Mouse (Mus musculus) megakaryocyte, embryonic 14.5 days (primary cell): ENCODE measurements around the gene Slc20a1. TPM values are rescaled to one million over a fixed set of nuclear protein-coding genes. Genes with fewer than 3 reads are reported as not detected.

ENCODE experiments used
- H3K27me3 ChIP-seq: replicated peaks from 2 replicates; pipeline ENCODE3; 2012; ENCODE audit warnings: inconsistent platforms
- H3K36me3 ChIP-seq: replicated peaks from 2 replicates; pipeline ENCODE3; 2012; ENCODE audit warnings: low read length, inconsistent platforms, mixed read lengths
- H3K4me1 ChIP-seq: 2 replicates; pipeline ENCODE4 v1.6.1; 2012; ENCODE audit warnings: inconsistent platforms
- H3K4me3 ChIP-seq: replicated peaks from 2 replicates; pipeline ENCODE3; 2012; ENCODE audit warnings: moderate library complexity, mild to moderate bottlenecking, inconsistent platforms
- H3K9me3 ChIP-seq: 2 replicates; pipeline ENCODE4 v1.6.1; 2012; ENCODE audit warnings: inconsistent platforms
- FLI1 ChIP-seq: IDR thresholded peaks from 2 replicates; pipeline ENCODE4 v1.6.1; 2012; ENCODE audit warnings: low read length, inconsistent platforms, mixed read lengths
- GATA1 ChIP-seq: IDR thresholded peaks from 3 replicates; pipeline ENCODE4 v1.6.1; 2012; ENCODE audit warnings: mixed read lengths, low read length, inconsistent platforms, borderline replicate concordance
- polyA plus RNA-seq: library from polyadenylated mRNA; stranded (reverse); fragments of >175 nt; gene quantifications from 2 replicates; pipeline ENCODE4 v1.2.3, GENCODE M21; 2012; ENCODE audit warnings: low replicate concordance; ENCODE audit not compliant: insufficient read depth

Gene Slc20a1
- polyA plus RNA-seq, 1 experiment: 76.5 TPM

DNA sequence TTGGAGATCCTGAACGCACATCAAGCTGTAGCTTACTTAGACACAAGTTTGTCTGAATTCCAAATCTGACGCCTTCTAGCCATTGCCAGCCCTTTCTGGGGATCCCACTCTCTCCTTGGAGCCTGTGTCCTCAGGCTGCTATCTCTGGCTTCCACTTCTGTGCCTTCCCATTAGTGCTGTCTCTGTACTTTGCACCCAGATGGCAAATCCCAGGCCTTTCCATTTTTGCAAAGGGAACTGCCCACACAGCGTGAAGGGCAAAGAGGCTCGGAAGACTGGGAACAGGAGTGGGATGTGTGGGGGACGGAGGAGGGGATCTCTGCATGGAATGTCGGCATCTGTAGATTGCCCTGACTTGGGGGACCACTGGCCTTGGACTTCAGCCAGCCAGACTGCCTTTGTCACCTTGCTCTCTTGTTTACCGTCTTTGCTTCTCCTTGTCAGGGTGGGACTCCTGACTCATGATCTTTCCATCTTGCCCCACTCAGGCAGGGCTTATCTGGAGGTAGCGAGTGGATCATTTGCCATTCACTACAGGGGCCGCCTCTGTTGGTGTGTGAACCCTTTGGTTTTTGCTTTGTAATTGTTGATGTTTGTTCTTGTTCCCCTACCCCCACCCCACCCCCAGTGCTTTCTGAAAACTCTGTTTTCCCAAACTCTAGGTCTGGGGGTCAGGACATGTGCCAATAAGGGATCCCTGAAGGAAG is 42.3 kb downstream of the Slc20a1 start:
- no peaks in the 10 kb centered on the region for H3K27me3 ChIP-seq
- no peak overlapping the region for H3K4me3 ChIP-seq
- peaks cover 20% of the 10 kb centered on the region for H3K4me1 ChIP-seq
- TF ChIP-seq GATA1: no peak
- TF ChIP-seq FLI1: no peak
- peaks cover 5% of the 10 kb centered on the region for H3K9me3 ChIP-seq
- no peaks in the 10 kb centered on the region for H3K36me3 ChIP-seq

DNA sequence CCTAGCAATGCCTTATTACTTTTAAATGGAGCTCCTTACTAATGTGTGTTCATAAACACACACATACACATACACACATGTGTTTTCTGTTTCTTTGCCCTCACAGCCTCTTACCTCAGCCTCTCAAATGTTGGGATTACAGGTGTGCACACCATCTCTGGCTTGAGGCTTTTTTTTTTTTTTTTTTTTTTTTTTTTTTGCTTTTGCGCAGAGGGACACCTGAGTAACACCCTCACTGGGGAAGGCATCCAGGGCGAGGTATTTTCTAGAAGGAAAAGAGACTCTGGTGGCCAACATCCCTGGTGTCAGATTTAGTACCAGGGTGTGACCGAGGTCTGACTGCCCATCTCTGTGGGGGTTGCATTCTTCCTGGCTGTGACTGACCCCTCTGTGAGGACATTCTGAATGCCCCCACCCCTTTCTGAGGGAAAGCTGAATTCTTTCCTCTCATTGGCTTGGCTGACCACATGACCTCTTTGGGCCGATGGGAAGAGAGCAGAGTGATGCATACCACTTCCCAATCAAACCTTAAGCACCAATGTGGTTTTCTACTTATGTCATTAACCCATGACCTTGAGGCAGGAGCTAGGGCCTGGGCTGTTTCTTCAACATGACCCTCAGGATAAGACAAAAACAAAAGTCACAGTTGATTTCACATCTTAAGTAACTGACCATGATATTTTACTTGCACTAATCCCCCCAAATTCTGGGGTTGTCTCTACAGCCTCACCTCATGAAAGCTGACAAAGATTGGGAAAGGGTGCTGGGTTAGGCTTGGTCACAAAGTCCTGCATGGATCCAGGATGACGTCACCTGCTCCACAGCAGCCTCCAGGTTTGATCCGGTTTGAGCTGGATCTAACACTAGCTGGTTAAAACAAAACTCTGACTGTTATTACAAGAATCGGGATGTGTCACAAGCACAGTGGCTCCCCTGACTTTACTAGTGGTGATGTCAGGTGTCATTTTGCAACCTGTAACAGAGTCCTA is 43.6 kb downstream of the Slc20a1 start:
- no peaks in the 10 kb centered on the region for H3K36me3 ChIP-seq
- no peaks in the 10 kb centered on the region for H3K27me3 ChIP-seq
- H3K4me3 ChIP-seq: no peak overlapping the region
- TF ChIP-seq GATA1 (no peak), FLI1 (no peak)
- H3K9me3 ChIP-seq: peaks cover 5% of the 10 kb centered on the region
- peaks cover 20% of the 10 kb centered on the region for H3K4me1 ChIP-seq

DNA sequence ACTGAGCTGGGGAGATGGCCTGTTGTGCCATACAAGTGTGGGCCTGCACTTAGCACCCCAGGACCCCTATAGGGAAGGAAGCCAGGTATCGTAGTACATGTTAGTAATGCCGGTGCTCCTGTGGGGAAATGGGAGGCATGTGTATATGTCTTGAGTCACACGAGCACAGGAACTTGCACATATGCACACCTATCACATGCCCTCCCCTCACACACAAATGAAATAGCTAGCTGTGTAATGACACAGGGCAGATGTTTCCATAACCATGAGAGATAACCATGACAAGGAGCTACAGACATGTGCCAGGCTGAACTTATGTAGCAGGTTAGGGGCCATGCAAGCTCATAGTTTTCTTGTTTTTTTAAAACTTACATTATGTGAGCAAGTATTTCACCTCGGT is 44.4 kb downstream of the Slc20a1 start:
- H3K36me3 ChIP-seq: no peaks in the 10 kb centered on the region
- H3K27me3 ChIP-seq: peaks cover 4% of the 10 kb centered on the region
- peaks cover 20% of the 10 kb centered on the region for H3K4me1 ChIP-seq
- peaks cover 5% of the 10 kb centered on the region for H3K9me3 ChIP-seq
- TF ChIP-seq GATA1 (no peak), FLI1 (no peak)
- no peak overlapping the region for H3K4me3 ChIP-seq

DNA sequence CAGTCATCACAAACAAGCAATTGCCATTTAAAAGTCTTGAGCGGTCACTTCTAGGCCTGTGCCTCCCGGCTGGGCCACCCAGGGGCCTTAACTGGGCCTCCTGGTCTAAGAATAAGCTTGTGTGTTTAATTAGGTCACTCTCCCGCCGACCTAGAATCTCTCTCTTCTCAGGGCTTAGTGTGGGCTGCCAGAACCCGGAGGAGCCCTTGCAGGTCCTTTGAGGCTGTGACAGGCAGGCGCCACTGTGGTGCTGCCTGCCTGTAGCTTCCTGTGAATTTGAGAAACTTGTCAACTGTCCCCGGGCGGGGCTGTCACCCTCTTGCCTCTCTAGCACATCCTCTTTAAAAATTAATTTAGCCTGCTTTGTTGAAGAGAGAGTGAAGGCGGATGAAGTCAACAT is 45.2 kb downstream of the Slc20a1 start:
- Histone ChIP-seq H3K27me3 (peaks cover 4% of the 10 kb centered on the region), H3K36me3 (no peaks in the 10 kb centered on the region), H3K4me1 (peaks cover 20% of the 10 kb centered on the region), H3K9me3 (peaks cover 5% of the 10 kb centered on the region), H3K4me3 (no peak overlapping the region)
- TF ChIP-seq FLI1: no peak
- TF ChIP-seq GATA1: no peak

DNA sequence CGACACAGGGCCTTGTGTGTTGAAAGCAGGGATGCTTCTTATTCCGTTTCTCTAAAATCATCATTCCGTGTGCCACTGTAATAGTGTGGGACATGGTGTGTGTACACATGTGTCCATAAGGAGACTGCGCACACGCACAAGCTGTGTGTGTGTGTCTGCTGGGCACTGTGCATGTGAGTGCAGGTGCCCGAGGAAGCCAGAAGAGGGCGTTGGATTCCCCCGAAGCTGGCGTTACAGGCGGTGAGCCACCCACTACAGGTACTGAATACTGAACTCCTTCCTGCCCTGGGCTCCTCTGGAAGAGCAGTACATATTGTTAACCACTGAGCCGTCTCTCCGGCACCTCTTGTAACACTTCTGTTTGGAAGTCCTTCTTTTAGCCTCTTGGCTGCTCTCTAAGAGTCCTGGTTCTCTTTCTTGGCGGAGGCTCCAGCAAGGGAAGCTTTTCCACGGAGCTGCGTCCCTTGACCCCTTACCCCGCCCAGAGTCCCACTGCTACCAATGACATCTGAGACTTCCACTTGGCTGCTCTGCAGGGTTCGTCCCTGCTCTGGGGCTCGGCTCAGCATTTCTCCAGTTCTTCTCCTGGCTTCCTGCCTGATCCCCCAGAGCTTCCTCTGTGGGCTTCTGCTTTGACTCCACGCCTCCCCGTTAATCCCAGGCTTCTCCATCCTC is 46.0 kb downstream of the Slc20a1 start:
- no peak for TF ChIP-seq FLI1
- no peak for TF ChIP-seq GATA1
- Histone ChIP-seq H3K36me3 (no peaks in the 10 kb centered on the region), H3K4me1 (peaks cover 23% of the 10 kb centered on the region), H3K4me3 (no peak overlapping the region), H3K9me3 (peaks cover 5% of the 10 kb centered on the region), H3K27me3 (peaks cover 4% of the 10 kb centered on the region)

DNA sequence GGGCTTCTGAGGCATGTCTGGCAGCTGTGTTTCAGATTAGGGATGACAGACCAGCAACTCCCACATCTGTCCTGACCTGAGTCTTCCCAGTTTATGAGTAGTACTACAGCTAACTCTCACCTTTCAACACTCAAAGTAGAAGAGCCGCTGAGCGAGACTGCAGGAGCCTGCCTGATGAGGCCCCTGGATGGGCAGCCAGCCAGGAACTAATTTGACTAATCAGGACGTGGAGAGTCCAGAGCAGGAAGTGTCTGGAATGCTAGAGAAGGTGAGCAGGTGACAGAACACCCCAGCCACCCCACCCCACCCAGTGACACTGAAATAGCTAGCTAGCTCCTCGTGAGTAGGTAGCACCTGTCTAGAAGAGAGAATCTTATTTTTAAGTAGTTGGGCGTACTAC is 47.1 kb downstream of the Slc20a1 start:
- H3K27me3 ChIP-seq: peaks cover 4% of the 10 kb centered on the region
- TF ChIP-seq FLI1 (no peak), GATA1 (no peak)
- no peaks in the 10 kb centered on the region; the same call in 1 of the 2 replicates for H3K9me3 ChIP-seq
- H3K4me1 ChIP-seq: peaks cover 23% of the 10 kb centered on the region
- no peak overlapping the region for H3K4me3 ChIP-seq
- H3K36me3 ChIP-seq: no peaks in the 10 kb centered on the region

DNA sequence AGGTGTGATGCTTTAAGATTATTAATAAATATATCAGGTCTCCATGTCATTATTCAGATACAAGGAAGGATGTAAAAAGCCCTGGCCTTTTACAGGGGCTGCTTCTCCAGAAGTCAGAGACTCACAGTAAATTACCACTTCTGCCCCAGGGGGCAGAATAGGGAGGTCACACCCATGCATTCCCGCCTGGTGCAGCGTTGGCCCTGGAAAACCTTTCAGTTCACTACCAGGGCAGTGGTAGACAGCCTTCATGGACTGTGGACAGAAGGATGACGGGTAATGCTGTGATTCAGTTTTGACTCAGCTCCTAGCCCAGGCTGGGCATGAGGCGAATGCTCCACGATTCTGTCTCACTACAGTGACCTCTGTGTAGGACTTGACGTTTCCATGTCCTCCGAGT is 47.9 kb downstream of the Slc20a1 start:
- Histone ChIP-seq H3K9me3 (no peaks in the 10 kb centered on the region; the same call in 1 of the 2 replicates), H3K4me1 (peaks cover 21% of the 10 kb centered on the region), H3K36me3 (no peaks in the 10 kb centered on the region), H3K27me3 (peaks cover 6% of the 10 kb centered on the region), H3K4me3 (no peak overlapping the region)
- no peak for TF ChIP-seq FLI1

DNA sequence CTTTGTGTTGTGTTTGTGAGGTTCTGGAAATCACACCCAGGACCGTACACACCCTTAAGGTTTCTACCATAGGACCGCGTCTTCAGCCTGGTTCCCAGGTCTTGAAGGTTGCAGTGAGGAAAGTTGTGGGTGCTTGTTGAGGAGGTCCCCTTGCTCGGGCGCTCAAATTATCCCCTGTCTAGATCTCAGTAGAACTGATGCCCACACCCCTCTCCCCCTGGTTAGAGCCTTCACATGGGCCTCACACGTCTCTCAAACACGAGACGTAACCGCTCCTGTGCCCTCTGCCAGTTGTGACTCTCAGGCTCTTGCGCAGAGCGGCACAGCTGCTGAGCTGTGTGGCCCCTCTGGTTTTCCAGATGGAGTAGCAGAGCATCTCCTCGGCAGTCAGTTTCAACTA is 48.4 kb downstream of the Slc20a1 start:
- H3K36me3 ChIP-seq: no peaks in the 10 kb centered on the region
- H3K9me3 ChIP-seq: no peaks in the 10 kb centered on the region; the same call in 1 of the 2 replicates
- peaks cover 9% of the 10 kb centered on the region for H3K27me3 ChIP-seq
- no peak overlapping the region for H3K4me3 ChIP-seq
- TF ChIP-seq GATA1: no peak
- TF ChIP-seq FLI1: no peak
- peaks cover 24% of the 10 kb centered on the region for H3K4me1 ChIP-seq

DNA sequence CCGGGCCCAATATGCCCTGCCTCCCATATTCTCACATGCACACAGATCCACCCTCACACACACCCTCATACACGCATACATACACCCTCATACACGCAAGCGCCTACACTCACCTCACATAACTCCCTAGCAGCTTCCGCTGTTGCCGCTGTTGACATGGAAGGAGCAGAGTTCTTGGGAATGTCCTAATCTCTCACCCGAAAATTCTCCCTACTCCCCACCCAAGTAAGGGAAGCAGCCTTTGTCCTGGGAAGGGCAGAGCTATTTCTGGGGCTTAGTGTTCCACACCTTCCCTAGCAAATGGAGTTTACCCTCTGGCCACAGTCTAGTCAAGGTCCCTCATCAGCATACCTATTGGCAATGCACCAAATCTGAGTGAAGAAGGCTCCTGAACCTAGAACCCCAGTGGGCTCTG is 49.1 kb downstream of the Slc20a1 start:
- Histone ChIP-seq H3K4me3 (no peak overlapping the region), H3K27me3 (peaks cover 9% of the 10 kb centered on the region), H3K36me3 (no peaks in the 10 kb centered on the region), H3K9me3 (no peaks in the 10 kb centered on the region; the same call in 1 of the 2 replicates), H3K4me1 (peaks cover 22% of the 10 kb centered on the region)
- no peak for TF ChIP-seq FLI1
- no peak for TF ChIP-seq GATA1
